Mouse (Mus musculus) lung, adult 2 months (tissue): ENCODE results near the gene Poln.

Source experiments
- CTCF ChIP-seq: fragments of 200-500 bp; IDR thresholded peaks from 2 replicates; pipeline ENCODE4 v1.5.1; 2011; ENCODE audit warnings: mild to moderate bottlenecking, low read length, control low read depth; ENCODE audit not compliant: insufficient read depth
- POLR2A ChIP-seq: fragments of 200-500 bp; IDR thresholded peaks from 2 replicates; pipeline ENCODE4 v1.6.1; 2011; ENCODE audit warnings: low read depth, mild to moderate bottlenecking, control low read depth, low read length, borderline replicate concordance; ENCODE audit errors: extremely low read depth

DNA sequence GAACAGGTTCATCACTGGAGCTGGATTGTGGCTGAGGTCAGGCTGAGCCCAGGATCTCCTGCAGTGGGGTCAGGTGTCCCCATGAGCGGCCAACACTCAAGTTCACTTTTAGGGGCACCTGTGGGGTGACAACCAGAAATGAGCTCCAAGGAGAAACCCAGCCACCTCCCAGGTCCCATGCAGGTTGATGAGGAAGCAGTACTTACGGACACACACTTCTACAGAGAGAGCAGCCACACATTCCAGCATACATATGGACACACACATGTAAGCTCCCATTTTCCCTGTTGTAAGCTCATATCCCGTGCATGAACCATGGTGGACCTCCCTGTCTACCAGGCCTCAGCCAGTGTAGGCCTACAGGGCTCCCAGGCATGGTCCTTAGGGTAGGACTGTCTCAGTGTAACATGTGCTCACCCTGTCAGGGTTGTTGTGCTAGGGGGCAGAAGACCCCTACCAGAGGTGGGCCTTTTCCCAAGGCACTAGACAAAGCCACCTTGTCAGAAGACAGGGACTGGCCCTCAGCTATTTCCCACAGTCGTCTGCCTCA is 161.8 kb downstream of the Poln start:
- no peak for TF ChIP-seq POLR2A
- no peak for TF ChIP-seq CTCF
